Mouse (Mus musculus) kidney, postnatal 25 days (tissue): Measurements from ENCODE around the gene Gm10220.
"Not testable (repeated sequence)": the region's sequence is repeated elsewhere in the genome, so short reads cannot be mapped to it uniquely, and the experiment has no call there.

ENCODE experiments used
- DNase-seq, 2 experiments: peaks; one replicate each; pipeline ENCODE4 v3.0.0; 2021; ENCODE audit warnings: mixed read lengths in 2 of 2

Gm10220 gene

GRCm38 (mm10) chr5:26121321-26121720 is at the start of gene Gm10220:
Gene Gm10220 (minus strand): TSS chr5:26121421.
- DNase-seq, result not testable (repeated sequence)

DNA sequence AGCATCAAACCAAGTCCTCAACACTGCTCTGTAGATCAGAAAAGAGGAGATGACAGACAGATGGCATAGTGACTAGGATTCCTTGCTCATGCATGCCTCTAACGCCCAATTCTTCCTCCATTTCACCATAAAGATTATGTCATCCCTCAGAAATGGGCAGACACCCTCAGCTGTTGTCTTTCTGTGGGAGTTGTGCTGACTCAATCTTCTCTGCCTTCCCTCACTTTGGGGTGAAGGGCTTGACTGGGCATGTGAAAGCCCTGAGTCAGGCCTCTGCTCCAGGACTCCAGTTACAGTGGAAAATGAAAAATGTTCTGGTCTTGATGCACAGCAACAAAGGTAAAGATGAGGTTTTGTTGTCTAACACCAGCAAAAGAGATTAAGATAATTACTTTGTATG is 48.6 kb upstream of the Gm10220 start:
- no peak for DNase-seq

DNA sequence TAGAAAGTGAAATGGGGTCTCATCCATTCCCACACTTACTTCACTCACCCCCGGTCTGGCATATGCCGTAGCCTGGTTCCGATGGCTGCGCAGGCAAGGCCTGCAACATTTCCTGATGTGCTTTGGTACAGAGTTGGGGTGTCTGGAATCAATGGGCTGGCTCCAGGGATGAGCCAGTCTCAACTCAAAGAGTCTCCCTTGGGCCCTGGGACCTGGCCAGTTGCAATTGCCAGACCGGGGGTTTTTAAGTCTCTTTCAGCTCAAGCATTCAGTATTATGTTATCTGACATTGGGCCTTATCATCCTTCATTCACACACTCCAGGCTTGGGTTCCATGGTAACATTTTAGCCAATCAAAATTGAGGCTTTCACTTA is 44.6 kb upstream of the Gm10220 start:
- no peak for DNase-seq

GRCm38 (mm10) chr5:26165036-26165790 is 44.0 kb upstream of the Gm10220 start:
- DNase-seq, result no peak

- no peak for DNase-seq
Measured at GRCm38 (mm10) chr5:26157396-26158170, 36.4 kb upstream of the Gm10220 start.

GRCm38 (mm10) chr5:26142891-26143290 is 21.7 kb upstream of the Gm10220 start:
- no peak for DNase-seq

GRCm38 (mm10) chr5:26105262-26105661 is 16.0 kb downstream of the Gm10220 start, which contains the start of gene 5031410I06Rik:
Gene 5031410I06Rik (minus strand): TSS chr5:26105362.
- DNase-seq, result not testable (repeated sequence)

- DNase-seq, result not testable (repeated sequence)
Measured at GRCm38 (mm10) chr5:26089191-26089590, 32.0 kb downstream of the Gm10220 start, which contains the start of gene Gm10471. Gene Gm10471 (minus strand): TSS chr5:26089291.

- not testable (repeated sequence) for DNase-seq
Measured at GRCm38 (mm10) chr5:26079023-26079422, 42.2 kb downstream of the Gm10220 start.

- peak in 1 of 2 experiments; percentile 1 for DNase-seq
Measured at GRCm38 (mm10) chr5:26070716-26071115, 50.5 kb downstream of the Gm10220 start.
